ENCODE assay signal across 15 mouse cellular contexts in the genomic region with DNA sequence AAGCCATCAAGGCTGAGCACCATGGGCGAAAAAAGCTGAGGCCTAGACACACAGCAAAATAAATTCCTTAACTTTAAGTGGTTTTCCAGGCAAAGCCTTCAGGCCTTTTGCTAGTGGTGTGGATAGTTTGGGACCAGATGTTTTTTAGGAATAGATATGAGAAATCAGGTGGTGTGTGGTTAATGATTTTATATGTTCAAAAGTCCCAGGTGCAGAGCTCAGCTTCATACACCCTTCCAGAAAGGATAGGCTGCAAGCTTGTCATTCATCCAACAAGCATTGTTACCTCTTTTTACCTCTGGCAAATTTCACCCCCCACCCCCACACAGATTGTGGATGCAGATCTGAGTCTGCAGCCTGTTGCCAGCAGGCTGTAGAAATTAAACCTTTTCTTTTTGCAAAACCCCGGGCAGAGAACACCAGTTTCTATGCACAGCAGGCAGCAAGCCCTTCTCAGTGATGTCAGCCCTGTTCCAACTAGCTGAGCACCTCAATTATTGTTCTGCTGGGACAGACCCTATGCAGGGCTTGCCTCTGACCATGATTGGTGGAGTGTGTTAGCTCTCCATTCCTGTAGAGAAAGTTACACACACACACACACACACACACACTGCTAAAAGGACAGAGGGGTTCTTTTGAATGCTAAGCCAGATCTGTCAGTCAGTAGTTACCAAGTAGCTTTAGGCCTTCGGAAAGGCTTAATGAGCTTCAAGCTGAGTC.
DNase-seq lines count a peak whose midpoint lies in the region; ATAC-seq lines count a peak whose summit lies in the region.
"Had no signal": no experiment of that assay in that cellular context is flagged by ENCODE, and none has a peak within 500 bp of the region (broad histone marks: within the 10 kb centered on the region; RNA-seq: fewer than 3 reads in every experiment).

No protein-coding gene starts in this region.

- no peak overlapping the region for H3K9ac ChIP-seq in limb, embryonic 11.5 days (ENCODE audit: low read length)
- H3K9ac ChIP-seq in forebrain, embryonic 13.5 days = no peak overlapping the region
- H3K9ac ChIP-seq in midbrain, embryonic 14.5 days (replicated peaks; ENCODE audit: low read length) = no peak overlapping the region
- H3K9ac ChIP-seq: heart, embryonic 13.5 days; liver, embryonic 15.5 days had no signal

- 42% methylated on average over 3 of the region's 3 CpGs for WGBS in limb, embryonic 11.5 days
- 65% methylated on average over 3 of the region's 3 CpGs for WGBS in limb, embryonic 10.5 days
- WGBS in embryonic facial prominence, embryonic 10.5 days = 29% methylated on average over 3 of the region's 3 CpGs
- 13% methylated on average over 3 of the region's 3 CpGs for WGBS in forebrain, embryonic 13.5 days
- WGBS in midbrain, embryonic 14.5 days = 14% methylated on average over 3 of the region's 3 CpGs

- no peak overlapping the region for H3K4me3 ChIP-seq in limb, embryonic 11.5 days (ENCODE audit: low read depth, low read length)
- H3K4me3 ChIP-seq in limb, embryonic 10.5 days = no peak overlapping the region
- H3K4me3 ChIP-seq in embryonic facial prominence, embryonic 10.5 days = no peak overlapping the region
- H3K4me3 ChIP-seq in forebrain, embryonic 13.5 days = no peak overlapping the region
- H3K4me3 ChIP-seq in midbrain, embryonic 14.5 days (replicated peaks; ENCODE audit: low read depth, low read length) = no peak overlapping the region
- H3K4me3 ChIP-seq: heart, embryonic 13.5 days; liver, embryonic 15.5 days had no signal

- 0 out of 2 replicates have a peak overlapping the region, but pooled peaks have one; percentile 45 for H3K27ac ChIP-seq in limb, embryonic 11.5 days (replicated peaks; ENCODE audit: low read depth, low read length)
- H3K27ac ChIP-seq in limb, embryonic 10.5 days = no peak overlapping the region
- H3K27ac ChIP-seq in embryonic facial prominence, embryonic 10.5 days (replicated peaks) = 0 out of 2 replicates have a peak overlapping the region, but pooled peaks have one; percentile 8
- H3K27ac ChIP-seq in forebrain, embryonic 13.5 days = 0 out of 2 replicates have a peak overlapping the region, but pooled peaks have one; percentile 7
- H3K27ac ChIP-seq in midbrain, embryonic 14.5 days (replicated peaks; ENCODE audit: low read depth, low read length) = peak overlapping the region; percentile 32; the same call in 1 of the 2 replicates
- H3K27ac ChIP-seq: heart, embryonic 13.5 days; kidney, postnatal 0 days; liver, embryonic 15.5 days had no signal

- no peaks in the 10 kb centered on the region for H3K9me3 ChIP-seq in limb, embryonic 11.5 days (ENCODE audit: control insufficient read depth, low read length)
- H3K9me3 ChIP-seq in limb, embryonic 10.5 days (replicated peaks) = no peaks in the 10 kb centered on the region
- no peaks in the 10 kb centered on the region for H3K9me3 ChIP-seq in embryonic facial prominence, embryonic 10.5 days
- H3K9me3 ChIP-seq in forebrain, embryonic 13.5 days (replicated peaks) = no peaks in the 10 kb centered on the region
- no peaks in the 10 kb centered on the region for H3K9me3 ChIP-seq in midbrain, embryonic 14.5 days (ENCODE audit: control insufficient read depth, low read length)
- H3K9me3 ChIP-seq: heart, embryonic 13.5 days; liver, embryonic 15.5 days had no signal

- no peaks in the 10 kb centered on the region for H3K36me3 ChIP-seq in limb, embryonic 11.5 days (ENCODE audit: control insufficient read depth, insufficient read depth, low read length)
- no peaks in the 10 kb centered on the region for H3K36me3 ChIP-seq in limb, embryonic 10.5 days
- H3K36me3 ChIP-seq in embryonic facial prominence, embryonic 10.5 days (replicated peaks) = no peaks in the 10 kb centered on the region
- H3K36me3 ChIP-seq in forebrain, embryonic 13.5 days (ENCODE audit: poor library complexity, severe bottlenecking) = no peaks in the 10 kb centered on the region
- no peaks in the 10 kb centered on the region for H3K36me3 ChIP-seq in midbrain, embryonic 14.5 days (ENCODE audit: control insufficient read depth, insufficient read depth, low read length)
- H3K36me3 ChIP-seq: heart, embryonic 13.5 days; liver, embryonic 15.5 days had no signal

- DNase-seq in limb, embryonic 11.5 days (ENCODE audit: low spot score) = no peak
- DNase-seq in limb, embryonic 10.5 days (ENCODE audit: low spot score) = no peak
- no peak for DNase-seq in embryonic facial prominence, embryonic 10.5 days (ENCODE audit: low spot score)
- DNase-seq in midbrain, embryonic 14.5 days = peak; percentile 36
- no peak for DNase-seq in cerebellum, adult 11-12 months
- DNase-seq in urinary bladder, adult 2 months (ENCODE audit: low spot score) = no peak
- DNase-seq: B cell, adult 2 months; cerebellum, adult 11 months; heart, postnatal 4 days had no signal

- H3K4me1 ChIP-seq in limb, embryonic 11.5 days (ENCODE audit: control insufficient read depth, insufficient read depth, low read length) = no peaks in the 10 kb centered on the region; the same call in 1 of the 2 replicates
- peaks cover 22% of the 10 kb centered on the region for H3K4me1 ChIP-seq in limb, embryonic 10.5 days
- peaks cover 17% of the 10 kb centered on the region for H3K4me1 ChIP-seq in embryonic facial prominence, embryonic 10.5 days
- peaks cover 11% of the 10 kb centered on the region for H3K4me1 ChIP-seq in forebrain, embryonic 13.5 days
- peaks cover 10% of the 10 kb centered on the region; the same call in 1 of the 2 replicates for H3K4me1 ChIP-seq in midbrain, embryonic 14.5 days (ENCODE audit: control insufficient read depth, insufficient read depth, low read length)
- H3K4me1 ChIP-seq: liver, embryonic 15.5 days had no signal

- no peaks in the 10 kb centered on the region for H3K27me3 ChIP-seq in limb, embryonic 11.5 days (ENCODE audit: control insufficient read depth, insufficient read depth, low read length)
- H3K27me3 ChIP-seq in limb, embryonic 10.5 days (ENCODE audit: low read depth, poor library complexity, severe bottlenecking) = no peaks in the 10 kb centered on the region
- no peaks in the 10 kb centered on the region for H3K27me3 ChIP-seq in embryonic facial prominence, embryonic 10.5 days (replicated peaks; ENCODE audit: low read depth, poor library complexity, severe bottlenecking)
- no peaks in the 10 kb centered on the region for H3K27me3 ChIP-seq in forebrain, embryonic 13.5 days
- no peaks in the 10 kb centered on the region for H3K27me3 ChIP-seq in midbrain, embryonic 14.5 days (ENCODE audit: control insufficient read depth, insufficient read depth, low read length)
- H3K27me3 ChIP-seq: heart, embryonic 13.5 days; liver, embryonic 15.5 days; Patski had no signal

- peak; percentile 57; the same call in 1 of the 2 replicates for ATAC-seq in limb, embryonic 11.5 days (ENCODE audit: insufficient number of reproducible peaks, low FRiP score, low TSS enrichment, low read depth)
- ATAC-seq in forebrain, embryonic 13.5 days = peak; percentile 65
- ATAC-seq in midbrain, embryonic 14.5 days (ENCODE audit: low FRiP score, low TSS enrichment) = no peak
- ATAC-seq in erythroblast, adult 5-6 weeks (replicated peaks; ENCODE audit: low FRiP score, poor library complexity, severe bottlenecking) = no peak
- ATAC-seq: Patski had no signal

- no peak overlapping the region for H3K4me2 ChIP-seq in limb, embryonic 11.5 days (ENCODE audit: low read depth, severe bottlenecking)
- H3K4me2 ChIP-seq in forebrain, embryonic 13.5 days = no peak overlapping the region
- H3K4me2 ChIP-seq in midbrain, embryonic 14.5 days (ENCODE audit: low read length) = no peak overlapping the region
- H3K4me2 ChIP-seq: heart, embryonic 13.5 days; liver, embryonic 15.5 days had no signal

Comparison
In these comparisons a context has a peak if more than half of its experiments do, and no peak if none do; other contexts are left out.
1. ATAC-seq: peak in limb, embryonic 11.5 days (single experiment) and forebrain, embryonic 13.5 days (single experiment); none in midbrain, embryonic 14.5 days (single experiment) and erythroblast, adult 5-6 weeks (single experiment).